Mouse (Mus musculus) heart, embryonic 11.5 days (tissue): ENCODE data around the gene Aire. TPM values are rescaled to one million over a fixed set of nuclear protein-coding genes. Genes with fewer than 3 reads are reported as not detected.

Experiments
- ATAC-seq: fragments of 200-750 bp; cut with Nextera tagmentation; replicated peaks from 2 replicates; pipeline ENCODE4 v1.8.0; 2017; ENCODE audit warnings: moderate library complexity; ENCODE audit not compliant: insufficient number of reproducible peaks, low FRiP score, low TSS enrichment
- H3K27ac ChIP-seq: fragments of 300-500 bp; sonication (generic); 2 replicates; pipeline ENCODE4 v1.5.1; 2014; ENCODE audit warnings: mild to moderate bottlenecking, low read depth, low read length
- H3K27me3 ChIP-seq: fragments of 300-500 bp; sonication (generic); 2 replicates; pipeline ENCODE4 v1.6.1; 2014; ENCODE audit warnings: mild to moderate bottlenecking, low read length, mixed read lengths; ENCODE audit not compliant: control insufficient read depth, insufficient read depth
- H3K36me3 ChIP-seq: fragments of 300-500 bp; sonication (generic); 2 replicates; pipeline ENCODE4 v1.6.1; 2014; ENCODE audit warnings: mild to moderate bottlenecking, low read length, moderate library complexity, mixed read lengths; ENCODE audit not compliant: control insufficient read depth, insufficient read depth
- H3K4me1 ChIP-seq: fragments of 300-500 bp; sonication (generic); 2 replicates; pipeline ENCODE4 v1.6.1; 2014; ENCODE audit warnings: low read length; ENCODE audit not compliant: control insufficient read depth, insufficient read depth
- H3K4me2 ChIP-seq: fragments of 300-500 bp; sonication (generic); 2 replicates; pipeline ENCODE4 v1.6.1; 2014; ENCODE audit warnings: mild to moderate bottlenecking, moderate library complexity
- H3K4me3 ChIP-seq: fragments of 300-500 bp; sonication (generic); 2 replicates; pipeline ENCODE4 v1.5.1; 2014; ENCODE audit warnings: low read depth, low read length
- H3K9ac ChIP-seq: fragments of 300-500 bp; sonication (generic); 2 replicates; pipeline ENCODE4 v1.6.1; 2014; ENCODE audit warnings: mild to moderate bottlenecking, low read depth, low read length, moderate library complexity
- H3K9me3 ChIP-seq: fragments of 300-500 bp; sonication (generic); replicated peaks from 2 replicates; pipeline ENCODE4 v1.6.1; 2016; ENCODE audit warnings: low read length; ENCODE audit not compliant: control insufficient read depth
- WGBS: fragments of 180-500 bp; shearing (Covaris S2); extraction: QIAGEN DNeasy Blood & Tissue Kit; methylation state at CpG from one replicate; pipeline ENCODE4 v1.1.7; 2014; ENCODE audit not compliant: insufficient replicate concordance; 5-methylcytosine and 5-hydroxymethylcytosine counted together
- polyA plus RNA-seq: library from polyadenylated mRNA; unstranded; fragments of >200 nt; fragmentation: Nextera tagmentation; extraction: Ambion mirVana; gene quantifications from 2 replicates; pipeline ENCODE4 v1.2.1, GENCODE M21; 2014

Aire gene
- polyA plus RNA-seq, 1 experiment from 2014 or later, result 0.16 TPM

GRCm38 (mm10) chr10:78067226-78067625, 23.8 kb upstream of the Aire start:
- no peaks in the 10 kb centered on the region for H3K4me1 ChIP-seq
- H3K27ac ChIP-seq, result no peak overlapping the region
- H3K9ac ChIP-seq, result no peak overlapping the region
- 27% methylated on average over 4 of the region's 4 CpGs for WGBS
- H3K9me3 ChIP-seq, result no peaks in the 10 kb centered on the region
- H3K27me3 ChIP-seq, result peaks cover 12% of the 10 kb centered on the region
- no peak for ATAC-seq
- no peak overlapping the region for H3K4me3 ChIP-seq
- H3K4me2 ChIP-seq, result no peak overlapping the region
- no peaks in the 10 kb centered on the region for H3K36me3 ChIP-seq

GRCm38 (mm10) chr10:78063122-78063521, 19.7 kb upstream of the Aire start:
- Histone ChIP-seq H3K4me3 (no peak overlapping the region), H3K4me2 (no peak overlapping the region), H3K27me3 (peaks cover 4% of the 10 kb centered on the region; the same call in 1 of the 2 replicates), H3K4me1 (no peaks in the 10 kb centered on the region), H3K27ac (no peak overlapping the region), H3K36me3 (no peaks in the 10 kb centered on the region), H3K9me3 (no peaks in the 10 kb centered on the region), H3K9ac (no peak overlapping the region)
- 84% methylated on average over 9 of the region's 9 CpGs for WGBS
- no peak for ATAC-seq

- 85% methylated on average over 8 of the region's 8 CpGs for WGBS
- Histone ChIP-seq H3K4me3 (no peak overlapping the region), H3K27me3 (no peaks in the 10 kb centered on the region), H3K27ac (no peak overlapping the region), H3K4me2 (no peak overlapping the region), H3K9ac (no peak overlapping the region), H3K36me3 (no peaks in the 10 kb centered on the region), H3K9me3 (no peaks in the 10 kb centered on the region), H3K4me1 (no peaks in the 10 kb centered on the region)
- no peak for ATAC-seq
Observed at GRCm38 (mm10) chr10:78057056-78057455, 13.6 kb upstream of the Aire start.

GRCm38 (mm10) chr10:78054633-78055565, 11.5 kb upstream of the Aire start:
- Histone ChIP-seq H3K27me3 (no peaks in the 10 kb centered on the region), H3K27ac (no peak overlapping the region), H3K4me3 (no peak overlapping the region), H3K9ac (no peak overlapping the region), H3K4me1 (no peaks in the 10 kb centered on the region), H3K9me3 (no peaks in the 10 kb centered on the region), H3K36me3 (no peaks in the 10 kb centered on the region), H3K4me2 (no peak overlapping the region)
- WGBS, result 65% methylated on average over 19 of the region's 19 CpGs
- no peak for ATAC-seq

GRCm38 (mm10) chr10:78049519-78050035, 6.2 kb upstream of the Aire start:
- Histone ChIP-seq H3K4me2 (no peak overlapping the region), H3K36me3 (no peaks in the 10 kb centered on the region), H3K9ac (no peak overlapping the region), H3K4me1 (no peaks in the 10 kb centered on the region), H3K4me3 (no peak overlapping the region), H3K27ac (no peak overlapping the region), H3K9me3 (no peaks in the 10 kb centered on the region), H3K27me3 (no peaks in the 10 kb centered on the region)
- no peak for ATAC-seq
- 36% methylated on average over 11 of the region's 11 CpGs for WGBS

- H3K9me3 ChIP-seq, result no peaks in the 10 kb centered on the region
Observed at GRCm38 (mm10) chr10:78048061-78048730, 4.8 kb upstream of the Aire start.

GRCm38 (mm10) chr10:78046388-78046787, 3.0 kb upstream of the Aire start:
- Histone ChIP-seq H3K4me1 (peaks cover 6% of the 10 kb centered on the region; the same call in 1 of the 2 replicates), H3K27me3 (peaks cover 11% of the 10 kb centered on the region), H3K9me3 (no peaks in the 10 kb centered on the region), H3K27ac (no peak overlapping the region), H3K36me3 (no peaks in the 10 kb centered on the region), H3K9ac (no peak overlapping the region), H3K4me2 (no peak overlapping the region), H3K4me3 (no peak overlapping the region)
- ATAC-seq, result no peak
- 72% methylated on average over 4 of the region's 4 CpGs for WGBS

More at GRCm38 (mm10) chr10:78048061-78048730, 4.8 kb upstream of the Aire start:
- Histone ChIP-seq H3K4me2 (no peak overlapping the region), H3K4me3 (no peak overlapping the region), H3K4me1 (peaks cover 4% of the 10 kb centered on the region; the same call in 1 of the 2 replicates), H3K27me3 (peaks cover 2% of the 10 kb centered on the region), H3K9ac (no peak overlapping the region), H3K36me3 (no peaks in the 10 kb centered on the region), H3K27ac (no peak overlapping the region)
- no peak for ATAC-seq
- WGBS, result 69% methylated on average over 10 of the region's 10 CpGs

- no peak for ATAC-seq
Observed at GRCm38 (mm10) chr10:78044531-78044930, 1.1 kb upstream of the Aire start.

More at GRCm38 (mm10) chr10:78044531-78044930, 1.1 kb upstream of the Aire start:
- Histone ChIP-seq H3K36me3 (no peaks in the 10 kb centered on the region), H3K4me1 (peaks cover 6% of the 10 kb centered on the region; the same call in 1 of the 2 replicates), H3K27ac (no peak overlapping the region), H3K4me3 (no peak overlapping the region), H3K9ac (no peak overlapping the region), H3K27me3 (peaks cover 11% of the 10 kb centered on the region), H3K9me3 (no peaks in the 10 kb centered on the region), H3K4me2 (no peak overlapping the region)
- WGBS, result 86% methylated on average over 1 of the region's 1 CpGs
